Mouse (Mus musculus) heart, embryonic 10.5 days (tissue): ENCODE measurements around the gene Gatad2a. TPM values are rescaled to one million over a fixed set of nuclear protein-coding genes. Genes with fewer than 3 reads are reported as not detected.

Source experiments
- DNase-seq: peaks from one replicate; pipeline ENCODE4 v3.0.0-alpha.2; 2017; ENCODE audit warnings: low spot score
- H3K27ac ChIP-seq: fragments of 300-500 bp; sonication (generic); 2 replicates; pipeline ENCODE4 v1.5.1; 2016; ENCODE audit warnings: mild to moderate bottlenecking
- H3K27me3 ChIP-seq: fragments of 300-500 bp; sonication (generic); 2 replicates; pipeline ENCODE4 v1.6.1; 2016; ENCODE audit warnings: mild to moderate bottlenecking; ENCODE audit not compliant: poor library complexity, insufficient read depth, severe bottlenecking
- H3K36me3 ChIP-seq: fragments of 300-500 bp; sonication (generic); 2 replicates; pipeline ENCODE4 v1.6.1; 2016; ENCODE audit warnings: mild to moderate bottlenecking, moderate library complexity
- H3K4me1 ChIP-seq: fragments of 300-500 bp; sonication (generic); 2 replicates; pipeline ENCODE4 v1.6.1; 2016; ENCODE audit warnings: mild to moderate bottlenecking
- H3K4me3 ChIP-seq: fragments of 300-500 bp; sonication (generic); 2 replicates; pipeline ENCODE4 v1.5.1; 2016; ENCODE audit warnings: mild to moderate bottlenecking, moderate library complexity
- H3K9me3 ChIP-seq: fragments of 300-500 bp; sonication (generic); 2 replicates; pipeline ENCODE4 v1.6.1; 2016; ENCODE audit warnings: mild to moderate bottlenecking, moderate library complexity
- WGBS: fragments of 180-500 bp; shearing (Covaris S2); methylation state at CpG from one replicate; pipeline ENCODE4 v1.1.7; 2016; 5-methylcytosine and 5-hydroxymethylcytosine counted together
- polyA plus RNA-seq: library from polyadenylated mRNA; unstranded; fragments of >200 nt; fragmentation: Nextera tagmentation; extraction: Ambion mirVana; gene quantifications from 2 replicates; pipeline ENCODE4 v1.2.1, GENCODE M21; 2016

Gatad2a gene
- polyA plus RNA-seq, 1 experiment from 2014 or later: 47.5 TPM

DNA sequence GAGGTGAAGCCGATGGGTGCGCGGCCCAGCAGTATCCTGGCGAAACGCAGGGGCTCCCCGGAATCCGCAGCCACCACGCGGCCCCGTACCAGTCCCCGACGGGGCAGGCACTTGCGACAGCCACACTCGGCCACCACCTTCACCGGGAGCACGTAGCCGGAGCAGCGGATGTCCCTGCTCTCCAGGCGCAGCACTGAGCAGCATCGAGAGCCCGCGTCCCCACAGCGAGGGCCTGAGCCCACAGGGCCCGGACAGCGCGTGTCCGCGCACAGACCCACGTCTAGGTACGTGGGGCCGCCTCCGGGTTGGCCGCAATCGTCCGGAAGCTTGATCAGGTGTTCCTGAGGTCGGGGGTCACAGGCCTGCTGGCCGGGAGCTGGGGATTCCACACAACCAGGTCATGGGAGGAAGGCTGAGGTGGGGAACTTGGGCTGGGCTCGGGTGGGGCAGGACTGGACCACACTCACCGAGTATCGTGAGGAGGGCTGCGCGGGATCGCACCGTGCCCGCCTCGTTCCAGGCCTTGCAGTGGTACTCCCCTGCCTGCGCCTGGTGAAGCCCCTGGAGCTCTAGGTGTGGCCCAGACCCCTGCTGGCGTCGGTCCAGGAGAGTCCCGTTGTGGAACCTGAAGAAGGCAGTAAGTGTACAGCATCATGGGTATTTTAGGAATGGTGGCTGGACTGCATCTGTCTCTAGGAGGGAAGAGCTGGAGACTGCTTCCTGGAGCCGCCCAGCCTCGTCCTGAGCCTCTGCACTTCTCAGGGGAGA, 113.2 kb downstream of the Gatad2a start:
- DNase-seq: peak; percentile 75
- Histone ChIP-seq H3K36me3 (no peaks in the 10 kb centered on the region), H3K9me3 (no peaks in the 10 kb centered on the region), H3K27ac (peak overlapping the region; percentile 17; the same call in 1 of the 2 replicates), H3K4me1 (peaks cover 42% of the 10 kb centered on the region), H3K27me3 (peaks cover 100% of the 10 kb centered on the region), H3K4me3 (peak overlapping the region; percentile 53)
- 15% methylated on average over 52 of the region's 52 CpGs for WGBS

DNA sequence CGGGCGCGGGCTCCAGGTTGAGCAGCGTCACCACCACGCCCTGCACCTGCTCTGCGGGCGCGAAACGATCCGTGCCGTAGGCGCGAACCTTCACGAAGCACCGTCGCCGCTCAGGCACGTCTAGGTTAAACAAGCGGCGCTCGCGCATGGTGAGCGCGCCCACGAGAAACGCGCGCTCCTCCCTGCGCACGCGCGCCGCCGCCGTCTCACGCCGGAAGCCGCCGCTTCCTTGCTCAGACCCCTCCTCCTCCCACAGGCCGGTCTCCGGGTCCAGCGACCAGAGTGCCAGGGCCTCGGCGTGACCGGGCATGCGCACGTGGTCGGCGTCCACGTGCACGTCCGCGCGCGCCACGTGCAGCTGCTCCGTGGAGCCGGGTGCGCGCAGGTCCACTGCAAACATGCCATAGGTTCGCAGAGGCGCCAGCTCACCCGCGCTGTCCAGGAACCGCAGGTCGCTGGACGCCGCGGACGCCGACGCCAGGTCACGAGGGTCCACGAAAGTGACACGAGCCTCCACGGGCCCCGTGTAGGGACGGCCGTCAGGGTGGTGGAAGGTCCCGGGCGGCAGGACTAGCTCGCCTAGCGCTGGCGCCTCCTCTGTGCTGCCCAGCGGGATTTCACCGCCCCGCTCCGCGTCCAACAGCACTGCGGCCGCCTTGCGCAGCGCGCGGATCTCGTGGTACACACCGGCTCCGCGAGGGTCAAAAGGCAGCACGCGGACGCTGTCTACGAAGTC, 114.0 kb downstream of the Gatad2a start:
- DNase-seq: peak; percentile 75
- 7% methylated on average over 103 of the region's 103 CpGs for WGBS
- Histone ChIP-seq H3K27ac (peak overlapping the region; percentile 17), H3K27me3 (peaks cover 100% of the 10 kb centered on the region), H3K9me3 (no peaks in the 10 kb centered on the region), H3K36me3 (no peaks in the 10 kb centered on the region), H3K4me1 (peaks cover 34% of the 10 kb centered on the region), H3K4me3 (peak overlapping the region; percentile 53)

DNA sequence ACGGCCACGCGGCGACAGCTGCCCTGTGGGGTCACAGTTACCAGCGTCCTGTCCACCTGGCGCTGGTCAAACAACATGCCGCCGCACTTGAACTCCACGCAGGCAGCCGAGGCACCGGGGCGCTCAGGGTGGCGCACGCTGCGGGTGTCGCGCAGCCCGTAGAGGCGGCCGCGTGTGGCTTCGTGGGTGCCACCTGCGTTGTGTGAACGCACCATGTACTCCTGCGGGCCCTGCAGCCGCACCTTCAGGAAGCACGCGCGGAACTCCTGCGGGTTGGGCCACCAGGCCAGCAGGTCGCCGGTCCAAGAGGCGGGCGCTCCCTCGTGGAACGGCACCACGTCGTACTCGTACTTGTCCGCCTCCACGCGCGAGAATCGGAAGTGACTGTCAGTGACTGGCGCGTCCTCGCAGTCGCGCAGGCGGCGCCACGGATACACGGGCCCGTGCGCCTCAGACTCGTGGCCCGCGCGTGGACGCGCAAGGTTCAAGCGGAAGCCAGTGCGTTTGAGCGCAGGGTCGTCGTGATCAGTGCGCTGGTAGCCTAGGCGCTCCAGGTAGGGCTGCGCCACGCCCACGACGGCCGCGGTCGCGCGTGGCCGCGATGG, 114.8 kb downstream of the Gatad2a start:
- H3K4me1 ChIP-seq: peaks cover 26% of the 10 kb centered on the region
- no peaks in the 10 kb centered on the region for H3K36me3 ChIP-seq
- no peaks in the 10 kb centered on the region for H3K9me3 ChIP-seq
- no peak for DNase-seq
- peaks cover 100% of the 10 kb centered on the region for H3K27me3 ChIP-seq
- 17% methylated on average over 79 of the region's 79 CpGs for WGBS
- peak overlapping the region; percentile 17 for H3K27ac ChIP-seq
- H3K4me3 ChIP-seq: peak overlapping the region; percentile 53

DNA sequence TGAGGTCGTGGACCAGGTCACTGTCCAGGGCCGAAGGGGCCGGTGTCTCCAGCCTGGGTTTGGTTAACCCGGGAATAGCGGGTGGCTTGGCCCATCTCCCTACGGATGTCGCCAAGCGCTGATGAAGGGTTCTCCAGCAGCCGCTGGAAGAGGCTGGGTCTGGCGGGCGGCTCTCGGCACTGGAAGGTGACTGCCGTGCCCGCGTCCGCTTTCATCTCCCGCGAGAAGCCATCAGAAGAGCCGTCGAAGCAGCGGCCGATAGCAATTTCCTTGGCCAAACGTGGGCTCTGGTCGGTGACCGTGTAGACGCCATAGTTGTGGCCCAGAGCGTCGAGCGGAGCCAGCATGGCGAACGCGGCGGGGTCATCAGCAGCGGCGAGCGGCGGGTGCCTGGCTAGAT, 115.3 kb downstream of the Gatad2a start:
- H3K4me3 ChIP-seq: peak overlapping the region; percentile 53
- H3K36me3 ChIP-seq: no peaks in the 10 kb centered on the region
- WGBS: 10% methylated on average over 37 of the region's 37 CpGs
- H3K27ac ChIP-seq: no peak overlapping the region
- no peaks in the 10 kb centered on the region for H3K9me3 ChIP-seq
- DNase-seq: peak; percentile 74
- peaks cover 100% of the 10 kb centered on the region for H3K27me3 ChIP-seq
- peaks cover 26% of the 10 kb centered on the region for H3K4me1 ChIP-seq

DNA sequence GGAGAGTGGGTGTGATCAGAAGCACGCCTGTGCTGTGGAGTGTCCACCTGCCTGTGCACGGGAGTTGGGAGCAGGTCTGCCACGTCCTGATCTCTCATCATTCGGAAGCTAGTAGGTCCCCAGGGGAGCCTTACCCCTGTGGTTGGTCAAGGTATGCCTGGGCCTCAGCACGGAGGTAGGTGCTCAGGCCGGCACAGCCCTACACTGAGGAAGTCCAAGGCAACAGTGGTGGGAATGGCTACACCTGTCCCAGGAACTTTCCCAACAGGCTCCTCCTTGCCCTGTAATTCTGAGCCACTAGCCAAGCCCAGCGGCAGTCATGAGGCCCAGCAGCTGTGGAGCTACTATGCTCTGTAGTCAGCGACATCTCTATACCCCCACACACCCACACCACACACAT, 116.5 kb downstream of the Gatad2a start:
- H3K27ac ChIP-seq: no peak overlapping the region
- peaks cover 94% of the 10 kb centered on the region for H3K27me3 ChIP-seq
- no peaks in the 10 kb centered on the region for H3K36me3 ChIP-seq
- no peaks in the 10 kb centered on the region for H3K9me3 ChIP-seq
- 62% methylated on average over 8 of the region's 8 CpGs for WGBS
- H3K4me1 ChIP-seq: peaks cover 26% of the 10 kb centered on the region
- H3K4me3 ChIP-seq: no peak overlapping the region
- no peak for DNase-seq

DNA sequence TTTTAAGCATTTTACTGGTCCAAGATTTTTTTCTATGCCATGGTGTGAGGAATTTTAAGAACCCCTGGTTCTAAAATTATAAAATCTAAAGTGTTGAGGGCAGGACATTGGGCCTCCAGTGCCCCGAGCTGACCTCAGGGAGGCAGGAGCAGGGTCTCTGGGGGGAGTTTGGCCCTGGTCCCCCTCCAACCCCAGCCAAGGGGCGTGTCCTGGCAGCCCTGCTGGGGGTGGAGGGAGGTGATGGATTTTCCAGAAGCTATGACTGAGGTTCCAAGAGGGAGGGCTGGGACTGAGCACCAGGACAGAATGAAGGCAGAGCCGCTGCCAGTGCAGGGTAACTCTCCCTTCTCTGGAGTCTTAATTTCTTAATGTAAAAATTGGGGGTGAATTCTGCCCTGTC, 118.2 kb downstream of the Gatad2a start:
- Histone ChIP-seq H3K4me1 (peaks cover 24% of the 10 kb centered on the region), H3K4me3 (no peak overlapping the region), H3K27me3 (peaks cover 89% of the 10 kb centered on the region), H3K27ac (no peak overlapping the region), H3K9me3 (no peaks in the 10 kb centered on the region), H3K36me3 (no peaks in the 10 kb centered on the region)
- DNase-seq: no peak
- WGBS: 53% methylated on average over 3 of the region's 3 CpGs

DNA sequence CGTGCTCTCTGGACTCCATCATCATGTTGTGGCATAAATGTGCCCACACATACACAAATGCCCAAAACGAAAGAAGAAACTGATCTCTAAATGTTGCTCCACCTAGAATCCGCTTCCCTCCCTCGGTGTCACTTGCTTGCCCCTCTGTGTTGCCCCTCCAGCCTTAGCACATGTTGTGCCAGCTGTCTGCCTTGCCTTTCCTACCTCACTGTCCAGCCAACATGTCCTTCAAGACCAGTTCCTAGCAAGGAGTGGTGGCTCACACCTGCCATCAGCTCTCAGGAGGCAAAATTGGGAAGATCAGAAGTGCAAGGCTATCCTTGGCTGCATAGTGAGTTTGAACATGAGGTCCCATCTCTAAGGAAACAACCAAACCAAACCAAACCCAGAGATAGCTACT, 118.8 kb downstream of the Gatad2a start:
- no peak overlapping the region for H3K27ac ChIP-seq
- no peak for DNase-seq
- H3K4me3 ChIP-seq: no peak overlapping the region
- H3K4me1 ChIP-seq: peaks cover 18% of the 10 kb centered on the region
- peaks cover 89% of the 10 kb centered on the region for H3K27me3 ChIP-seq
- H3K36me3 ChIP-seq: no peaks in the 10 kb centered on the region
- no peaks in the 10 kb centered on the region for H3K9me3 ChIP-seq
- 75% methylated on average over 4 of the region's 4 CpGs for WGBS

DNA sequence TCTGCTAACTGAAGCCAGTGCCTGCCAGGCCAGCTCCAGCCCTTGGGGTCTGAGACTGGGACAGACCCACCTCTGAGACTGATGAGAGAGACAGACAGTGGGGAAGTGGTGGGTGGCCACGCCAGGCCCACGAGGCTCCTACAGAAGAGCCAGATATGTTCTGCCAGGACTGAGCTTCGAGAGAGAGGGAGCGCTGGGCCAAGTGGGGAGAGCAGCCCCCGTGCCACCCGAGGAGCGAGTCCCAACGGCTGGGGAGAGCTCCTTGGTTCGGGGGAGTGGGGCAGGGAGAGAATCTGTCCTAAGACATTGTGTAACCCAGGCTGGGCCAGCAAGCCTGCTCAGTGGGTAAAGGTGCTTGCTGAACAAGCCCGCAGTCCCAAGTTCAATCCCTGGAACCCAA, 119.2 kb downstream of the Gatad2a start:
- 71% methylated on average over 10 of the region's 10 CpGs for WGBS
- H3K36me3 ChIP-seq: no peaks in the 10 kb centered on the region
- H3K27ac ChIP-seq: no peak overlapping the region
- DNase-seq: peak; percentile 71
- peaks cover 86% of the 10 kb centered on the region for H3K27me3 ChIP-seq
- no peaks in the 10 kb centered on the region for H3K9me3 ChIP-seq
- no peak overlapping the region for H3K4me3 ChIP-seq
- H3K4me1 ChIP-seq: peaks cover 14% of the 10 kb centered on the region

DNA sequence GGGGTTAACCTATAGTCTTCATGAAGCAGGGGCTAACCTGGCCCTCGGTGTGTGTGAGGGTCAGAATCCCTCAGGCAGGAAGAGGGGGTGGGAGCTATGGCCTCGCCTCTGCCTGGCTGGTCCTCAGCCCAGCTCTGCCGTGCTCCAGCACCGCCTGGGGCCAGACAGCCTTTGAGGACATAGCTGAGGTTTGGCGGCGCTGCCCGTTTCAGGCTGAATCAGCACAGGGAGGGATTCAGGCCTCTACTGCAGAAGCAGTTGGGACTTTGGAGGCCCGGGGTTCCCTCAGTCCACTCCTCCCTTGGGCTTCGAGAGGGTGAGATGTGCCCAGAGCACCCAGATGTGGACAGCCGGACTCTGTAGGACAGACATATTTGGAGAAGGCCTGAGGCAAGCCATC, 120.1 kb downstream of the Gatad2a start:
- Histone ChIP-seq H3K36me3 (no peaks in the 10 kb centered on the region), H3K9me3 (no peaks in the 10 kb centered on the region), H3K4me3 (no peak overlapping the region), H3K4me1 (peaks cover 5% of the 10 kb centered on the region), H3K27me3 (peaks cover 86% of the 10 kb centered on the region), H3K27ac (0 out of 2 replicates have a peak overlapping the region, but pooled peaks have one; percentile 0)
- WGBS: 40% methylated on average over 10 of the region's 10 CpGs
- peak; percentile 70 for DNase-seq

DNA sequence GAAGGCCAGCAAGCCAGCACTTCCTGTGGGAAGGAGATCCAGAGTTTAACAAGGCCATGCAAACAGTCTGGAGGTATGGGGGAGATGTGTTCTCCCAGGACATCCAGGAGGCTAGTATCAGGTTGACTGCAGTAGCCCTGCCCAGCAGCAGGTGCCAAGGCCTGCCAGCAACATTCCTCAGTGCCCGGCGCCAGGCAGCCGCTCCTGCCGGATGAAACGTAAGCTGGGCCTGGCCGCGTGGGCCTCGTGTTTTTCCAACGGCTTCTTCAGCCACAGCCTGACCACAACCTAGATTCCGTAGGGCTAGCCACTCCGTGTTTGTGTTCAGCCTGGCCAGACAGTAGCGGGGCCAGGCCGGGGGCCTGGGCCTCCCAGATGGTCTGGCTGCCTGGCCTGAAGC, 121.5 kb downstream of the Gatad2a start:
- no peaks in the 10 kb centered on the region for H3K9me3 ChIP-seq
- no peak overlapping the region for H3K27ac ChIP-seq
- DNase-seq: no peak
- 84% methylated on average over 13 of the region's 13 CpGs for WGBS
- H3K27me3 ChIP-seq: peaks cover 83% of the 10 kb centered on the region
- H3K4me1 ChIP-seq: no peaks in the 10 kb centered on the region
- H3K36me3 ChIP-seq: no peaks in the 10 kb centered on the region
- no peak overlapping the region for H3K4me3 ChIP-seq

DNA sequence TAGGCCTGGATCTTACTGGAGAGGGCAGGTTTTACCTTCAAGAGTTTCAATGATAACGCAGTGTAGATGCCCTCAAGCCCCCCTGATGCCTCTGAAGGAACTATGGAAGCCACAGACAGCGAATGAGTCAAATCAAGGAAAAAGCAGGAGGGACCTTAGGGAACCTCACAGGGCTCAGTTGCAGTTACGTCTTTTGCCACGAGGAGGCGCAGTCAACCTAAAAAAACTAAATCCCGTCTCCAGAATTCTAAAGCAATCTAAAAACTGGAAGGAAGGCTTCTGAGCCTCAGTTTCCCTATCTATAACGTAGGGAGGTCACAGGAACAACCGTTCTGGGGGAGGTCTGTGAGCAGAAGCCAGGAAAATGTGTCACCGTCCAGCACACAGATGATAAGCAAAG, 122.0 kb downstream of the Gatad2a start:
- H3K27me3 ChIP-seq: peaks cover 78% of the 10 kb centered on the region
- H3K9me3 ChIP-seq: no peaks in the 10 kb centered on the region
- H3K36me3 ChIP-seq: no peaks in the 10 kb centered on the region
- H3K27ac ChIP-seq: no peak overlapping the region
- 11% methylated on average over 9 of the region's 9 CpGs for WGBS
- H3K4me1 ChIP-seq: no peaks in the 10 kb centered on the region
- DNase-seq: peak; percentile 73
- no peak overlapping the region for H3K4me3 ChIP-seq

DNA sequence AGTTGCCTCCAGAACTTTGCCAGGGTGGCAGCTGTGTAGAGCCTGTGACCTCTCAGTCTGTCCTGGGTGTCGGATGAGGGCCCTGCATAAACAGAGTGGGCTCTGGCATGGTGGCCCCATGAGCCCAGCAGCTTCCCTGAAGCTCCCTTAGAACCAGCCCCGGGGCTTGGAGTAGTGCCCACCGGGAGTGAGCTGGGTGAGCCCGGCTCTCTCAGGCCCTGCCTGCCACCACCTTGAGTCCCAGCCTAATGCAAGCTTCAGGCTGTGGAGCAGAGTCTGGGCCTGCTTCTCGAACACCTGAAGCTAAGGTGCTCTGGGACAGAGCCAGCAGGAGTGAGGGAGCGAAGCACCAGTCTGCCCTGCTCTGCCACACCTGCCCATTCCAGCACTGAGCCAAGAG, 125.3 kb downstream of the Gatad2a start:
- Histone ChIP-seq H3K4me1 (peaks cover 9% of the 10 kb centered on the region), H3K27ac (no peak overlapping the region), H3K9me3 (no peaks in the 10 kb centered on the region), H3K4me3 (no peak overlapping the region), H3K36me3 (no peaks in the 10 kb centered on the region), H3K27me3 (peaks cover 52% of the 10 kb centered on the region)
- 78% methylated on average over 6 of the region's 6 CpGs for WGBS
- DNase-seq: peak; percentile 70
